Mouse (Mus musculus) frontal cortex, adult 2 months (tissue): ENCODE measurements at regions not wholly inside any gene's neighbourhood (a gene's known extent, or its start where the extent isn't known, plus 50 kb on each side); places are given as distances from the start of the nearest gene placed in this dataset.

Experiments
- DNase-seq, 2 experiments: peaks; one replicate each; pipeline ENCODE4 v3.0.0; 2022; ENCODE audit warnings: low spot score in 1 of 2; ENCODE audit errors: extremely low spot score in 1 of 2

- DNase-seq, result no peak
Observed at GRCm38 (mm10) chr17:4196793-4197448, 500.9 kb upstream of the Nox3 start.

GRCm38 (mm10) chr17:4198001-4198400 is 501.9 kb upstream of the Nox3 start:
- DNase-seq, result no peak

GRCm38 (mm10) chr17:4199698-4200153 is 503.7 kb upstream of the Nox3 start:
- no peak for DNase-seq

- DNase-seq, result no peak
Observed at GRCm38 (mm10) chr17:4201300-4201699, 505.2 kb upstream of the Nox3 start.

- no peak for DNase-seq
Observed at GRCm38 (mm10) chr17:4208142-4208925, 512.3 kb upstream of the Nox3 start.

- no peak for DNase-seq
Observed at GRCm38 (mm10) chr17:4209650-4210049, 513.6 kb upstream of the Nox3 start.

- peak; percentile 67 to 74 for DNase-seq
Observed at GRCm38 (mm10) chr17:4212586-4212985, 516.5 kb upstream of the Nox3 start.

- DNase-seq, result no peak
Observed at GRCm38 (mm10) chr17:4214970-4215369, 518.9 kb upstream of the Nox3 start.

- no peak for DNase-seq
Observed at GRCm38 (mm10) chr17:4216203-4216602, 520.1 kb upstream of the Nox3 start.

GRCm38 (mm10) chr17:4216750-4217149 is 520.7 kb upstream of the Nox3 start:
- DNase-seq, result no peak

- peak; percentile 18 to 50 for DNase-seq
Observed at GRCm38 (mm10) chr17:4220661-4221360, 524.8 kb upstream of the Nox3 start.

GRCm38 (mm10) chr17:4227889-4228288 is 531.8 kb upstream of the Nox3 start:
- DNase-seq, result no peak

- DNase-seq, result no peak
Observed at GRCm38 (mm10) chr17:4229969-4230368, 533.9 kb upstream of the Nox3 start.

GRCm38 (mm10) chr17:4250476-4250875 is 554.4 kb upstream of the Nox3 start:
- DNase-seq, result no peak

- no peak for DNase-seq
Observed at GRCm38 (mm10) chr17:4265471-4265870, 569.4 kb upstream of the Nox3 start.

- no peak for DNase-seq
Observed at GRCm38 (mm10) chr17:4265946-4266345, 569.9 kb upstream of the Nox3 start.

GRCm38 (mm10) chr17:4266487-4266886 is 570.4 kb upstream of the Nox3 start:
- no peak for DNase-seq

- DNase-seq, result no peak
Observed at GRCm38 (mm10) chr17:4268380-4268779, 572.3 kb upstream of the Nox3 start.

- no peak for DNase-seq
Observed at GRCm38 (mm10) chr17:4272456-4272855, 576.4 kb upstream of the Nox3 start.

GRCm38 (mm10) chr17:4276722-4277121 is 580.7 kb upstream of the Nox3 start:
- no peak for DNase-seq

- DNase-seq, result peak; percentile 18 to 32
Observed at GRCm38 (mm10) chr17:4278239-4278827, 582.3 kb upstream of the Nox3 start.
